Mouse (Mus musculus): ENCODE results near the gene Atp2a2.

Atp2a2 gene

DNA sequence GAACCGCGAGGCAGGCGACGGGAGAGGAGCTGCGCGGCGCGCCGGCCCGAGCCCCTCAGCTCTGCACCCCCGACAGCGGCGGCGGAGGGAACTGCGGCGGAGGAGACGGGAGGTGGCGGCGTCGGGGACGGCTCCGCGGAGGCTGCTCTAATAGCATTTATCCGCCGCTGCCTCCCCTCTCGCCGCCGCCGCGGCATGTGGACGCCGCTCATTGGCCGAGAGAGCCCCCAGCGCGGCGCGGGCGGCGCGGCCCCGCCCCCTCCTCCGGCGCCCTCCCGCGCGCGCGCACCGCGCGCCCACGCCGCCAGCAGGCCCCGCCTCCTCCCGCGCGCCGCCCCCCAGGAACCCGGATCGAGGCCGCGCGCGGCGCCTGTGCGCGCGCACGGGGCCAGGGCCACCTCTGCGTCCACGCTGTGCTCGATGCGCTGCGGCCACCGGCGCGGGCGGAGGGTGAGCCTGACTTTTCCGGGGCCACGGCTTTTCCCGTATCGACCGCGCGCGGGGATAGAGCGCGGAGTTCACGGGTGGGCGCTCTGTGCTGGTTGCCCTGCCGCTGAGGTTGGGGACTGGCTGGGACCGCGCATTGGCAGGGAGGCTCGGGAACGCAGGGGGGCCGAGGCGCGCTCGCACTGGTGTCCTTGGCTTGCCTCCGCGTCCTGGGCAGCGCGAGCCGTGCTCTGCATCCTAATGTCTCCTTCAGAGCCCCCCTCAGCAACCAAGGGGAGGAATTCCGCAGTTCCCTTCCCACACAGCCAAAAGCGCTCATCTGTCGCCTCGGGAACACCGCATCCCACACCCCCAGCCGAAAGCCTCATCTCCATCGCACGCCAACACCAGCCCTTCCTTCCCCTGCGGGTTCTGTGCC lies at the start of gene Atp2a2:
Gene Atp2a2, minus strand, starts transcription at position 149 of the 865 bp plus-strand sequence.
- peak; percentile 86 to 87 for DNase-seq (ENCODE audit: low spot score in 2 of 2)

DNA sequence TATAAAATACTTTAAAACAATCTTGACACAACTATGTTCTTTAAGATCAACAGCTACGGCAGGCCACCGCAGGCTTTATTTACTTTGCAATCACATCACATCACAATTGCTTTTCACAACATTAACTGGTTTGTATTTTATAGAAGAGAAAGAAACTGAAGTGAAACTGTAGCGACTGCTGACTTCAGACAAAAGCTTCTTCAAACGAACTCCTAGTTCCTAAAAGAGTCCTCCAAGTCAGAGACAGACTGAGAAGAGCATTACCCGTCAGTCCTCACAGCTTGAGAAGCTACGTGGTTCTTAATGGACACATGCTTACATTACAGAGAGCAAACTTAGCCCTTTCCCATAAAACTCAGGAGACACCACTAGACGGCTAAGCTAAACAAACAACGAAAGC lies 48.4 kb upstream of the Atp2a2 start:
- no peak for DNase-seq (ENCODE audit: low spot score in 2 of 2)

DNA sequence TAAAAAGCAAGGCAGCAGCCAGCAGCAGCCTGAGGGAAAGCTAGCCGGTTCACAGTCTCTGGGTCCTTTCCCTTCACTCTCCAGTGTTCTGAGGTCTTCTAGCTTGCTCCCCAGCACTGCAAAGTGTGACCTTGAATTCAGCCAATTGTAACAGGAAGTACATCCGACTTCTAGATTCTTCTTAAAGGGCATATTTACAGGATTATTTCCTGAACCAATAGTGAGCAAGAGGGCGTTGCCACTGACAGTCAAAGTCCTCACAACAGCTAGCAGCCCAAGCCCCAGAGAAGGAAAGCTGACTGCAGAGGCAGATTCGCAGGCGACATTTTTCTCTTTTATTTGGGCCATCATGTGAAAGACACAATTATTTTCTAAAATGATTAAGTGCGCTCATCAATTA lies 46.6 kb upstream of the Atp2a2 start:
- DNase-seq (ENCODE audit: low spot score in 2 of 2) = no peak

DNA sequence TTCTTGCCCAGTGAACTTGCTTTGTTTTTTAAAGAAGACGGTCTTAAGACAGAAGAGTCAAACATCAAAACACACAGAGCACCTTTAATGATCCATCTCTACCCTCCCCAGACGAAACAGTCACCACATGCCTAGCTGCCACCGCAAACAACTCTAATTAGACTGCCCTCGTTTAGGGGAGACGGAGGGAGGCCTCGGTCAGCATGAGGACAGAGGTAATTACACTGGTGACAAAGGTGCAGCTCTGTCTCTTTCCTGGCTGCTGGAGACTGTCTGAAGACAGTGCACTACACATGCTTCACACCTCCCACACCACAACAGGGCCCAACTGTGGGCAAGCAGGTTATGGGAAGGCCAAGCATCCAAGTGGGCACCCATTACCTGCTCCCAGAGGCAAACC lies 45.8 kb upstream of the Atp2a2 start:
- no peak for DNase-seq (ENCODE audit: low spot score in 2 of 2)

DNA sequence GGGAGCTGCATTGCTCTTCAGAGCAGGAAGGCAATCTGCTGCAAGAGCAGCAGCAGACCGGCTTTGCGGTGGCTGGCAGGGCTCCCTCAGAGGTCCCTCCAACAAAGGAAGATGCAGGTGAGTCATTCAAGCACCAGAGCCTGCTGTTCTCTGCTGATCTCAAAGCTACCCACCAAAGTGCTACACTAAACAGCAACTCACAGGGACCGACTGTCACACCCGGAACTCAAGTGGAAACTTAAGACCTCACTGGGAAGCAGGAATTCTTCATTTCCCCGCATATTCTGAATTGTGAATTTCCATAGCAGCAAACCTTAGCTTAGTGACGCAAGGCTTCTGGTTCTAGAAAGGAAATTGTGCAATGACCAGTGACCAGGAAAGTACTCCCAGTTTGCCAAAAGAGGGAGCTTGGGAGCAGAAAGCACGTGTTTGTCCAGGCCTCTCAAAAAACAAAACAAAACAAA lies 45.3 kb upstream of the Atp2a2 start:
- peak; percentile 55 to 60 for DNase-seq (ENCODE audit: low spot score in 2 of 2)

GRCm38 (mm10) chr5:122543392-122543791 lies 41.4 kb upstream of the Atp2a2 start:
- no peak for DNase-seq (ENCODE audit: low spot score in 2 of 2)

GRCm38 (mm10) chr5:122541871-122542270 lies 39.8 kb upstream of the Atp2a2 start:
- peak in 1 of 2 experiments; percentile 62 for DNase-seq (ENCODE audit: low spot score in 2 of 2)

DNA sequence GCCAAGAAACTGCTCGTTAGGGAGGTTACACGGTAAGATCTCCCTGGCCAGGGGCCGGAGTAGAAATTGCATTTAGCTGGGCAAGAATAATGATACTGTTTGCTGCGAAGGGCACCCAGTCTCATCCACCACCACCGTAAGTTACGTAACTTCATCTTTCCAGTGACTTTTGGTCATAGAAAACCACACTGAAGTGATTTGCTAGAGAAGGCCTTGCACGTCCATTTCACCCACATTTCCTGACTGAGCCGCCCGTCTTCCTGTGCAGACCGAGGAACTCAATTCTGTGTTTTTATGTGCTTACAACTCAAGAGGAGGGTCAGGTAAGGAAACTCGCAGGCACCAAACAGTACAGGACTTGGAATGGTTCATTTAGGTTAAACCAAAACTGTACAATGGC lies 36.1 kb upstream of the Atp2a2 start:
- DNase-seq (ENCODE audit: low spot score in 2 of 2) = no peak

- no peak for DNase-seq (ENCODE audit: low spot score in 2 of 2)
Measured at GRCm38 (mm10) chr5:122537654-122538053, 35.6 kb upstream of the Atp2a2 start.

DNA sequence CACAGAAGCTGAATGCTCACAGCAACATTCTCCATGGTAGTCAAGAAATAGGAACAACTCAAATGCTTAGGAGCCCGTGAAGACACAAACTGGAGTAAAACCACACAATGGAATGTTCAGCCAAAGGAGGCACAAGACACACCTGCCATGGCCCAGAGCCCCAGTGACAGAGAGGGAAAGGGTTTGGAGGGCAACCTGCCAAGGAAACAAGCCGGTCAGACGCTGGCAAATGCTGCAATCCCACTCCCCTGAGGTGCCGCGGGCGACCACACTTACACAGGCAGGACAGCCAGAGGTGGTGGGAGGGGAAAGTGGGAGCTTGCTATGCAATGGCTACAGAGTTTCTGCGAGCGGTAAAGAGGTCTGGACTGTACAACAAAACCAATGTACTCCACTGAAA lies 31.9 kb upstream of the Atp2a2 start:
- no peak for DNase-seq (ENCODE audit: low spot score in 2 of 2)

DNA sequence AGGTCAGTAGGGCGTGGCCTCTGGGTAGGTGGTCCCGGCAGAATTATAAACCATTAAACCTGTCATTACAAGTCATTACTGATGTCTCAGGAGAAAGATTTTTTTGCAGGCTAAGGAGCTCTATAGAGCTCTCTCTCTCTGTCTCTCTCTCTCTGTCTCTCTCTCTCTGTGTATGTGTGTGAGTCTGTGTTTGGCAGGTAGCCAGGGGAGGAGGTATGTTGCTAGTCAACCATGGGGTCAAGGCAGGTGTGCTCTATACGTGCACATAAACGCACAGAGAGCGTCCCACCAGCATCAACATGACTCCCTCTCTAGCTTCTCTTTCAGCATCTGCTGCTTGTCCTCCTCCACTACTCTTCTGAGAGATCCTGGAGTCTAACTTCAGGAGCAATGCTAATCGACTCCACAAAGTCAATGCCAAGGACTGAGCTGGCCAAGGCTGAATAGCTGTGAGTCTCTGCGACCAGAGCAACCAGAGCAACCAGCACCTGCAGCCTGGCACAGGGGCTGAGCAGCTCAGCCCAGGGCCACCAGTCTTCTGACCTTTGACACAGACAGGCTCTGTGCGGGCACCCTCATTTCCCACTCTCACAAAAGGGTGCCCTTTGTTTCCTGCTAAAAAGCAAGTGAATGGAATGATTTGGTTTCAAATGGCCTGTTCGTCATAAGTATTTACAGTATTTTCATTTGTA lies 28.0 kb upstream of the Atp2a2 start:
- DNase-seq (ENCODE audit: low spot score in 2 of 2) = no peak

GRCm38 (mm10) chr5:122529316-122529715 lies 27.3 kb upstream of the Atp2a2 start:
- peak; percentile 53 to 84 for DNase-seq (ENCODE audit: low spot score in 2 of 2)

DNA sequence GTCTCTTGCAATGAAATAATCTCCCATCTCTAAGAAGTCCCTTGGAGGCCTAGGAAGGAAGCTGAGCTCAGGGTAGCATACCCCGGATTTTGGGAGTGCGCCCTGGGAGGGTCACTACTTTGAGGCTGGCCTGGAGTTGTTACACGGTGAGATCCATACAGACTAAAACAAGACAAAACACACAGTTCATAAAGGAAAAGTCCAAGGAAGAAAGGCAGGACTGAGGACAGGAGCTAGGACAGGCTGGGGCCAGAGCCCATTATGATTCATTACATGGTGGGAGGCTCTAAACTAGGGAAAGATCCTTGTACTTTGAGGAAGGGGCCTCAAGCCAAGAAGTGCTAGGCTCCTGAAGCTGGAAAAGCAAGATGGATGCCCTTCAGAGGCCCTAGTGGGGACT lies 26.6 kb upstream of the Atp2a2 start:
- DNase-seq (ENCODE audit: low spot score in 2 of 2) = no peak

GRCm38 (mm10) chr5:122527761-122528160 lies 25.7 kb upstream of the Atp2a2 start:
- DNase-seq (ENCODE audit: low spot score in 2 of 2) = no peak

GRCm38 (mm10) chr5:122526878-122527730 lies 25.1 kb upstream of the Atp2a2 start:
- peak; percentile 53 to 68 for DNase-seq (ENCODE audit: low spot score in 2 of 2)

DNA sequence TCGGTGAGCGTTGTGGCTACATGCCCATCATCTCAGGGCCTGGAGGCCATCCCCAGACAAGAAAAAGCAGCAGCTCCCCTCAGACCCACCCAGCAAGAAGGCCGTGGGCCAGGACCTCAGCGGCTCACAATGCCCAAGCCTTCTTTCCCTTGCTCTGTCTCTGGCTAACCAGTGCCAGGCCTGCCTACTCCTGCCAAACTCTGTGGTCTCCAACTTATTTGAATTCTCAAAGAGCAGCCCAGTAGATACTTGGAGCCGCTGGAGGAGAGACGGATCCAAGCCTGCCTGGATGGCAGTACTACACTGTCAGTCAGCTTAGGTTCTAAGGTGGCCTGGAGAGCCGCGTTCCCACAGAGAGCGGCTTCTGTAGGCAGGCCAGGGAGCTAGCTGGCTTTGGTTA lies 24.4 kb upstream of the Atp2a2 start:
- DNase-seq (ENCODE audit: low spot score in 2 of 2) = no peak

- no peak for DNase-seq (ENCODE audit: low spot score in 2 of 2)
Measured at GRCm38 (mm10) chr5:122525238-122525931, 23.4 kb upstream of the Atp2a2 start.

DNA sequence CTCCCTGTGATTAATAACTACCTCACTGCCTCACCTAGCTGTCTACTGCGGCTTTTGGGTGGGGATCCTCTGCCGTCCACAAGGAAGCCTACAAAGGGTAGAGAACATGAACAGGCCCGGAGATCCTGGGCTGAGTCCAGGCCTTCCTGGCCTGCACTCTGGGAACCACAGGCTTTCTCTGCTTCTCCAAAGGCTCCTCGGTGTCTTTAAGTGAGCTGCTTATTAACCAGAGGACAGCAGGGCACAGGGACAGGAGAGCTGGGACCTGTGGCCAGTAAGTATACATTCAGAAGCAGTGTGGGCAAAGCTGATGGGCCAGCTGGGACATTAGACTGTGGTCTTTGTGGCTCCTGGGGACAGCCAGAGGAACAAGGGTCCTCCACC lies 22.8 kb upstream of the Atp2a2 start:
- DNase-seq (ENCODE audit: low spot score in 2 of 2) = peak in 1 of 2 experiments; percentile 67

DNA sequence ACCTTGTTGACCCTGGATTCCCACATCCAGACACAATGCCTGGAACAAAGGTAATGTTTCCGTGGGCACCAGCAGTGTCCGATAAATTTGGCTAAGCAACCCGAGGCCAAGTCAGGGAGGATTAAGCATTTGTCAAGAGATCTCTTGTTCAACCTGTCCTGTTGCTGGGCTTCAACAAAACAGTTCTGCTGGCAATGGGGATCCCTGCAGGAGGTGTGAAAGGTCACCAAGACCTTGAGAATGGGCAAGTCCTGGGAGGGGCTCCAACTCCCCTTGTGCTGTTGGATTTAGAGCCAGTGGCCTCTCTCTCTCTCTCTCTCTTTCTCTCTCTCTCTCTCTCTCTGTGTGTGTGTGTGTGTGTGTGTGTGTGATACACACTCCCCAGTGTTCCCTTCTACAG lies 22.2 kb upstream of the Atp2a2 start:
- no peak for DNase-seq (ENCODE audit: low spot score in 2 of 2)

DNA sequence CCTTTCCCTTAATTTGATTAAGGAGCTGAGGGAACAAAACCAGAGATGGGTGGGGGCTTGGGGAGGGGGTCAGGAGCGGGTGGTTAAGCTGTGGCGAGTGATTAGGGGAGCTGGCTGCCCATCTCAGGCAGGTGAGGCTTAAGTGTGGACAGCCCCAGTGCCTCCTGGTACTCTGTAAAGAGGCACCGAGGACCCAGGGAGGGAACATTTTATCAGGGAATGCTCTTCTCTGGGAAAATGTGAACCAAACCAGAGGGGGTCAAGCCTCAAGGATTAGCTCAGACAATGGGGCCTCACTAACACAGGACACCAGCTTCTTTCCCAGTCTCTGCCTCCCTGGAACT lies 19.1 kb upstream of the Atp2a2 start:
- no peak for DNase-seq (ENCODE audit: low spot score in 2 of 2)
